Mouse (Mus musculus) CH12.LX (cell line): Measurements from ENCODE around the gene Bmp4. TPM values are rescaled to one million over a fixed set of nuclear protein-coding genes. Genes with fewer than 3 reads are reported as not detected.

Source experiments
- DNase-seq: peaks from one replicate; pipeline ENCODE4 v3.0.0-alpha.2; 2013; ENCODE audit errors: extremely low read depth
- H3K27ac ChIP-seq: 2 replicates; pipeline ENCODE4 v1.5.1; 2012; ENCODE audit warnings: low read depth, mild to moderate bottlenecking, control low read depth, moderate library complexity; ENCODE audit not compliant: insufficient read depth
- H3K27me3 ChIP-seq: replicated peaks from 2 replicates; pipeline ENCODE3; 2012; ENCODE audit warnings: inconsistent platforms
- H3K36me3 ChIP-seq, 2 experiments: replicated peaks in 1 of 2; 2 replicates each; pipeline versions ENCODE3 to v1.6.1; 2012; ENCODE audit warnings: inconsistent platforms in 1 of 2, low read length in 1 of 2, mild to moderate bottlenecking in 1 of 2, mixed read lengths in 1 of 2, moderate library complexity in 1 of 2; ENCODE audit not compliant: control insufficient read depth in 1 of 2, insufficient read depth in 1 of 2
- H3K4me1 ChIP-seq, 2 experiments: 2 replicates each; pipeline ENCODE4 v1.6.1; 2012; ENCODE audit warnings: inconsistent platforms in 1 of 2, moderate library complexity in 1 of 2; ENCODE audit not compliant: insufficient read depth in 2 of 2, control insufficient read depth in 1 of 2
- H3K4me2 ChIP-seq: 2 replicates; pipeline ENCODE4 v1.6.1; 2012; ENCODE audit warnings: low read depth, mild to moderate bottlenecking, control low read depth; ENCODE audit not compliant: poor library complexity, insufficient read depth, severe bottlenecking
- H3K4me3 ChIP-seq, 3 experiments: fragments of 150-350 bp in 1 of 3; sonication (generic) in 1 of 3; replicated peaks in 1 of 3; 2 replicates each; pipeline versions ENCODE3 to v1.5.1; 2011 to 2012; ENCODE audit warnings: low read depth in 2 of 3, low read length in 2 of 3, mild to moderate bottlenecking in 2 of 3, moderate library complexity in 2 of 3, control low read depth in 1 of 3, improper control_type of control experiment in 1 of 3, inconsistent platforms in 1 of 3, mixed read lengths in 1 of 3; ENCODE audit not compliant: poor library complexity in 1 of 3
- H3K79me2 ChIP-seq: replicated peaks from 2 replicates; pipeline ENCODE4 v1.6.1; 2012; ENCODE audit warnings: mild to moderate bottlenecking, moderate library complexity; ENCODE audit not compliant: control insufficient read depth, poor library complexity, insufficient read depth, severe bottlenecking; ENCODE audit errors: extremely low read depth
- H3K9ac ChIP-seq: 2 replicates; pipeline ENCODE4 v1.6.1; 2012; ENCODE audit warnings: low read depth, mild to moderate bottlenecking, control low read depth, moderate library complexity; ENCODE audit not compliant: insufficient read depth
- H3K9me3 ChIP-seq: replicated peaks from 2 replicates; pipeline ENCODE3; 2012; ENCODE audit warnings: low read length, inconsistent platforms, mixed read lengths
- BHLHE40 ChIP-seq: IDR thresholded peaks from 2 replicates; pipeline ENCODE4 v1.6.1; 2011; ENCODE audit warnings: mild to moderate bottlenecking, low read depth, low read length, improper control_type of control experiment
- CHD1 ChIP-seq: IDR thresholded peaks from 2 replicates; pipeline ENCODE4 v1.6.1; 2012; ENCODE audit warnings: low read depth, low read length, improper control_type of control experiment, inconsistent platforms
- CHD2 ChIP-seq: IDR thresholded peaks from 2 replicates; pipeline ENCODE4 v1.6.1; 2011; ENCODE audit warnings: low read length, improper control_type of control experiment
- CTCF ChIP-seq, 2 experiments: IDR thresholded peaks in 1 of 2; conservative IDR thresholded peaks in 1 of 2; 2 replicates each; pipeline ENCODE4 v1.5.1; 2011 to 2012; ENCODE audit warnings: low read depth in 2 of 2, low read length in 2 of 2, improper control_type of control experiment in 1 of 2, inconsistent platforms in 1 of 2, mild to moderate bottlenecking in 1 of 2, moderate library complexity in 1 of 2
- ELF1 ChIP-seq: IDR thresholded peaks from 2 replicates; pipeline ENCODE4 v1.6.1; 2014; ENCODE audit warnings: low read depth, mild to moderate bottlenecking, inconsistent platforms, low read length, improper control_type of control experiment
- EP300 ChIP-seq: IDR thresholded peaks from 2 replicates; pipeline ENCODE4 v1.6.1; 2011; ENCODE audit warnings: low read length, improper control_type of control experiment
- GABPA ChIP-seq: IDR thresholded peaks from 2 replicates; pipeline ENCODE4 v1.6.1; 2012; ENCODE audit warnings: low read depth, low read length, improper control_type of control experiment, inconsistent platforms; ENCODE audit not compliant: insufficient replicate concordance
- IRF4 ChIP-seq: IDR thresholded peaks from 2 replicates; pipeline ENCODE4 v1.6.1; 2014; ENCODE audit warnings: low read depth, mild to moderate bottlenecking, inconsistent platforms, low read length, improper control_type of control experiment
- JUN ChIP-seq: IDR thresholded peaks from 2 replicates; pipeline ENCODE4 v1.6.1; 2011; ENCODE audit warnings: low read depth, mild to moderate bottlenecking, low read length, improper control_type of control experiment, moderate library complexity; ENCODE audit not compliant: insufficient read depth
- KAT2A ChIP-seq: IDR thresholded peaks from 2 replicates; pipeline ENCODE4 v1.6.1; 2012; ENCODE audit warnings: low read length, improper control_type of control experiment, inconsistent platforms; ENCODE audit not compliant: insufficient replicate concordance
- MAFK ChIP-seq: IDR thresholded peaks from 2 replicates; pipeline ENCODE4 v1.6.1; 2011; ENCODE audit warnings: low read length, improper control_type of control experiment; ENCODE audit not compliant: insufficient replicate concordance
- MAX ChIP-seq: IDR thresholded peaks from 2 replicates; pipeline ENCODE4 v1.6.1; 2011; ENCODE audit warnings: low read length, improper control_type of control experiment
- MXI1 ChIP-seq: IDR thresholded peaks from 2 replicates; pipeline ENCODE4 v1.6.1; 2011; ENCODE audit warnings: mild to moderate bottlenecking, low read depth, low read length, improper control_type of control experiment
- MYC ChIP-seq: IDR thresholded peaks from 2 replicates; pipeline ENCODE4 v1.6.1; 2011; ENCODE audit warnings: low read depth, mild to moderate bottlenecking, improper control_type of control experiment, low read length
- NRF1 ChIP-seq: IDR thresholded peaks from 2 replicates; pipeline ENCODE4 v1.6.1; 2014; ENCODE audit warnings: low read depth, mild to moderate bottlenecking, inconsistent platforms, low read length, improper control_type of control experiment, moderate library complexity
- PAX5 ChIP-seq: IDR thresholded peaks from 2 replicates; pipeline ENCODE4 v1.6.1; 2012; ENCODE audit warnings: low read length, inconsistent platforms, mixed read lengths
- POLR2A ChIP-seq: IDR thresholded peaks from 2 replicates; pipeline ENCODE4 v1.6.1; 2011; ENCODE audit warnings: low read depth, mild to moderate bottlenecking, improper control_type of control experiment, low read length
- RAD21 ChIP-seq: IDR thresholded peaks from 2 replicates; pipeline ENCODE4 v1.6.1; 2011; ENCODE audit warnings: low read depth, mild to moderate bottlenecking, low read length, improper control_type of control experiment, moderate library complexity
- SIN3A ChIP-seq: IDR thresholded peaks from 2 replicates; pipeline ENCODE4 v1.6.1; 2012; ENCODE audit warnings: low read length, improper control_type of control experiment, inconsistent platforms
- SMC3 ChIP-seq: IDR thresholded peaks from 2 replicates; pipeline ENCODE4 v1.6.1; 2011; ENCODE audit warnings: low read depth, low read length, improper control_type of control experiment
- TBP ChIP-seq: conservative IDR thresholded peaks from 2 replicates; pipeline ENCODE4 v1.6.1; 2011; ENCODE audit warnings: low read depth, low read length, improper control_type of control experiment
- TCF12 ChIP-seq: IDR thresholded peaks from 2 replicates; pipeline ENCODE4 v1.6.1; 2014; ENCODE audit warnings: low read depth, mild to moderate bottlenecking, inconsistent platforms, low read length, improper control_type of control experiment
- UBTF ChIP-seq: IDR thresholded peaks from 2 replicates; pipeline ENCODE4 v1.6.1; 2012; ENCODE audit warnings: low read depth, mild to moderate bottlenecking, inconsistent platforms, low read length, improper control_type of control experiment, moderate library complexity
- USF1 ChIP-seq: IDR thresholded peaks from 2 replicates; pipeline ENCODE4 v1.6.1; 2014; ENCODE audit warnings: low read depth, mild to moderate bottlenecking, inconsistent platforms, low read length, improper control_type of control experiment
- USF2 ChIP-seq: conservative IDR thresholded peaks from 2 replicates; pipeline ENCODE4 v1.6.1; 2011; ENCODE audit warnings: low read depth, low read length, improper control_type of control experiment
- ZC3H11A ChIP-seq: IDR thresholded peaks from 2 replicates; pipeline ENCODE4 v1.6.1; 2012; ENCODE audit warnings: low read depth, mild to moderate bottlenecking, inconsistent platforms, low read length, improper control_type of control experiment
- dilution Hi-C: fragments of 300-500 bp; cut with MboI; formaldehyde crosslinking; loops from 2 replicates; pipeline ENCODE4 v1.14.3; 2020; ENCODE audit warnings: low sequenced_read_pairs; ENCODE audit not compliant: extremely low pct_unique_long_range_greater_than_20kb, extremely low pct_ligation_motif_present
- in situ Hi-C: fragments of 300-500 bp; cut with MboI; formaldehyde crosslinking; loops from 3 replicates; pipeline ENCODE4 v1.14.3; 2019; ENCODE audit warnings: low sequenced_read_pairs, low pct_ligation_motif_present, low pct_unique_long_range_greater_than_20kb, mixed read lengths
- polyA plus RNA-seq: library from polyadenylated mRNA; unstranded; fragments of >175 nt; gene quantifications from 2 replicates; pipeline ENCODE4 v1.2.1, GENCODE M21; 2012; ENCODE audit warnings: low read depth; ENCODE audit not compliant: insufficient read length
- total RNA-seq, 2 experiments: library from RNA; depleted of rRNA; stranded (reverse); fragments of 300-350 nt in 1 of 2; fragments of >200 nt in 1 of 2; gene quantifications; 2 replicates each; pipeline ENCODE4 v1.2.3; 2012 to 2014

Gene Bmp4
- total and polyA plus RNA-seq, 3 experiments: not detected

- no peak overlapping the region for H3K9ac ChIP-seq
- H3K4me2 ChIP-seq: no peak overlapping the region
- no peak overlapping the region for H3K4me3 ChIP-seq
- H3K9me3 ChIP-seq: no peaks in the 10 kb centered on the region
- no peak for DNase-seq
- H3K79me2 ChIP-seq: no peaks in the 10 kb centered on the region
- H3K27ac ChIP-seq: no peak overlapping the region
- in situ Hi-C loops (no loop called here), dilution Hi-C loops (no loop called here)
- TF ChIP-seq JUN (no peak), BHLHE40 (no peak), IRF4 (no peak), MAX (no peak), CTCF (conservative IDR thresholded peaks at IDR 0.05 in 1 of 2, IDR thresholded peaks at IDR 0.05 in 1 of 2; ENCODE audit: low read depth in 2 of 2, low read length in 2 of 2) (no peak)
- H3K4me1 ChIP-seq: no peaks in the 10 kb centered on the region
- no peaks in the 10 kb centered on the region for H3K36me3 ChIP-seq
- H3K27me3 ChIP-seq: no peaks in the 10 kb centered on the region
Measured at GRCm38 (mm10) chr14:46409016-46409415, 18.5 kb upstream of the Bmp4 start.

GRCm38 (mm10) chr14:46408319-46408718 lies 17.9 kb upstream of the Bmp4 start:
- Histone ChIP-seq H3K9me3 (no peaks in the 10 kb centered on the region), H3K79me2 (no peaks in the 10 kb centered on the region), H3K9ac (no peak overlapping the region), H3K27ac (no peak overlapping the region), H3K4me3 (no peak overlapping the region), H3K27me3 (no peaks in the 10 kb centered on the region), H3K4me1 (no peaks in the 10 kb centered on the region), H3K36me3 (no peaks in the 10 kb centered on the region), H3K4me2 (no peak overlapping the region)
- no peak for TF ChIP-seq SMC3
- TF ChIP-seq CTCF (conservative IDR thresholded peaks at IDR 0.05 in 1 of 2, IDR thresholded peaks at IDR 0.05 in 1 of 2; ENCODE audit: low read depth in 2 of 2, low read length in 2 of 2): no peak
- TF ChIP-seq BHLHE40: no peak
- TF ChIP-seq ELF1: no peak
- no peak for TF ChIP-seq PAX5
- TF ChIP-seq MAFK: no peak
- no peak for TF ChIP-seq GABPA
- no peak for TF ChIP-seq MYC
- no peak for TF ChIP-seq TCF12
- no peak for TF ChIP-seq RAD21
- no peak for TF ChIP-seq UBTF
- no peak for TF ChIP-seq POLR2A
- TF ChIP-seq SIN3A: no peak
- in situ Hi-C loops: no loop called here
- dilution Hi-C loops: no loop called here
- no peak for DNase-seq

GRCm38 (mm10) chr14:46399925-46400324 lies 9.5 kb upstream of the Bmp4 start:
- no peak for DNase-seq
- no peaks in the 10 kb centered on the region for H3K27me3 ChIP-seq
- H3K27ac ChIP-seq: no peak overlapping the region
- in situ Hi-C loops: no loop called here
- no peaks in the 10 kb centered on the region for H3K79me2 ChIP-seq
- no peak overlapping the region for H3K4me3 ChIP-seq
- H3K9me3 ChIP-seq: no peaks in the 10 kb centered on the region
- H3K4me2 ChIP-seq: no peak overlapping the region
- TF ChIP-seq EP300 (no peak), SIN3A (no peak), MAFK (no peak), UBTF (no peak), USF1 (no peak), CTCF (conservative IDR thresholded peaks at IDR 0.05 in 1 of 2, IDR thresholded peaks at IDR 0.05 in 1 of 2; ENCODE audit: low read depth in 2 of 2, low read length in 2 of 2) (no peak), JUN (no peak), KAT2A (no peak), ZC3H11A (no peak), CHD2 (no peak), MXI1 (no peak), IRF4 (no peak), NRF1 (no peak), USF2 (no peak), CHD1 (no peak), TBP (no peak)
- no peaks in the 10 kb centered on the region for H3K4me1 ChIP-seq
- dilution Hi-C loops: no loop called here
- H3K36me3 ChIP-seq: no peaks in the 10 kb centered on the region
- no peak overlapping the region for H3K9ac ChIP-seq
